Mouse (Mus musculus) left cerebral cortex, adult 2 months (tissue): ENCODE results near the gene Kmo. TPM values are rescaled to one million over a fixed set of nuclear protein-coding genes. Genes with fewer than 3 reads are reported as not detected.

Experiments used
- DNase-seq, 2 experiments: peaks; one replicate each; pipeline ENCODE4 v3.0.0; 2021 to 2022; ENCODE audit warnings: low spot score in 2 of 2, mixed read lengths in 1 of 2; ENCODE audit errors: extremely low spot score in 1 of 2
- H3K27ac ChIP-seq: fragments of 200-600 bp; 2 replicates; pipeline ENCODE4 v1.8.1; 2022
- H3K4me3 ChIP-seq: fragments of 200-600 bp; 2 replicates; pipeline ENCODE4 v1.8.1; 2022
- CTCF ChIP-seq: fragments of 200-600 bp; IDR thresholded peaks from 2 replicates; pipeline ENCODE4 v1.8.1; 2022; ENCODE audit warnings: antibody characterized with exemption, mild to moderate bottlenecking, moderate library complexity
- intact Hi-C: fragments of 180-260 bp; cut with DNase I; formaldehyde crosslinking; loops from one replicate; pipeline ENCODE4 v1.15.1; 2025
- total RNA-seq, 2 experiments: library from RNA; stranded (reverse); gene quantifications; 2 replicates each; pipeline ENCODE4 v1.2.3; 2021

The Kmo gene
- total RNA-seq, 2 experiments from 2014 or later, result 0.14 TPM; not detected in 1

DNA sequence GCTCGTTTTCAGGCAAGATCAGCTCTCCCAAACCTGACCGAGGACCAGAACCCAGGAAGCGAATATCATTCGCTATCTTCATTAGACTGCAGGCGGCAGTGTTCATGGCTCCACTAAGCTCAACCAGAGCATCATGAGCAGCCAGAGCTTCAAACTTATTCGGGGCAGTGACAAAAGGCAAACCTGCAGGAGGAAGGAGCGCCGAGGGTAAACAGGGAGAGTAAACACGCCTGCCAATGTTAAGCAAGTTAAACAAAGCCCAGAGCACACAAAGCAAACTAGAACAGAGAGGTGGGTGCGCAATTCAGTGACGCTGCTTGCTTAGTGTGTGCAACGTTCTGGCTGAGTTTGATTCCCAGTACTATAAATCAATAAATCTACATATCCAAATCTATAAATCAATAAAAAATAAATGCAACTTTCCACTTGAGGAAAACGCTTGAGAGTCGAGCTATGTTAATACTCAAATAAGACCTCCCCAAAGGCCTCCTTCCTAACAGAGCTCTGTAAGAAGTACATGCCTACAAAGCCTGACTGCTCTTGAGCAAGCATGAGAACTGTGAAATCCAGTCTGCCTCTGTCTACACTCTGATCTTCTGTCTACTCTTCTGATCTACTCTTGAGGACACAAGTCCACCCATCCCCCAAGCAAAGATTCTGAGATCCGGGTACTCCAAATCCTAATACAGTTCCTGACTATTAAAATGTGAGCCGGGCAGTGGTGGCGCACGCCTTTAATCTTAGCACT lies 12.2 kb upstream of the Kmo start:
- TF ChIP-seq CTCF, result no peak
- intact Hi-C loops, result loop anchor here (5.0 to 10.0 kb wide), 2 partner anchors 556 to 1013 kb away; no protein-coding TSS in a partner anchor
- Histone ChIP-seq H3K27ac (no peak overlapping the region), H3K4me3 (no peak overlapping the region)
- DNase-seq, result no peak

DNA sequence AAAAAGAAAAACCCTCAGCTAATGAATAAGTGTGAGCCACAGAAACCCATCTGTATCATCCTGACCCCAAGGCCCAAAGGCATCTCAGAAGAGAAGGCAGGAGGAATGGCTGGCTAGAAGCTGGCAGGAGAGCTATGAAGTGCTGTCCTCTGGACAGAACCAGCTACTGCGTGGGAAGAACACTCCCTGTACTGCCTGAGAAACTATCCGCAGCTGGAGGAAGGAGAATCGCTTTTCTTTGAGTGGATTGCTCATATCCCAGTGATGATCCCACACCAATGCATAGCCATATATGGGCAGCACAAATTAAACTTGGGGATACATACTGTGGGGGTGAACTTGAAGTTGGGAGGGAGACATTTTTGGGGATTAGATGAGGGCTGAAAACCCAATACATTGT lies 11.5 kb upstream of the Kmo start:
- DNase-seq, result no peak
- no peak overlapping the region for H3K4me3 ChIP-seq
- intact Hi-C loops, result loop anchor here (5.0 to 10.0 kb wide), 2 partner anchors 556 to 1014 kb away; no protein-coding TSS in a partner anchor
- no peak overlapping the region for H3K27ac ChIP-seq
- no peak for TF ChIP-seq CTCF

- Histone ChIP-seq H3K4me3 (no peak overlapping the region), H3K27ac (no peak overlapping the region)
- no peak for DNase-seq
- TF ChIP-seq CTCF, result no peak
- intact Hi-C loops, result no loop called here
These were observed 5.2 kb upstream of the Kmo start for GRCm38 (mm10) chr1:175614992-175615391.

- no peak for DNase-seq
- no peak overlapping the region for H3K27ac ChIP-seq
- intact Hi-C loops, result no loop called here
- no peak overlapping the region for H3K4me3 ChIP-seq
- TF ChIP-seq CTCF, result no peak
These were observed 3.5 kb downstream of the Kmo start for GRCm38 (mm10) chr1:175623656-175624055.

- Histone ChIP-seq H3K4me3 (peak within 1 kb of the TSS; percentile 98), H3K27ac (peak within 1 kb of the TSS; percentile 94)
- intact Hi-C loops, result loop anchor here (1.0 to 5.0 kb wide), 3 partner anchors 42 to 257 kb away; partner anchors contain the start of genes Chml, Exo1 and Opn3
- DNase-seq, result peak; percentile 93 to 95
- TF ChIP-seq CTCF, result no peak; the same call in 1 of the 2 replicates
These were observed 5.2 kb downstream of the Kmo start, which contains the start of gene Fh1 for GRCm38 (mm10) chr1:175625257-175625879. Fh1 (minus strand) TSS chr1:175625635.

- TF ChIP-seq CTCF, result peak; percentile 71
- Histone ChIP-seq H3K4me3 (peak overlapping the region; percentile 98), H3K27ac (peak overlapping the region; percentile 94)
- DNase-seq, result no peak
- intact Hi-C loops, result loop anchor here (1.0 to 5.0 kb wide), 4 partner anchors 41 to 297 kb away; partner anchors contain the start of genes Chml, Exo1 and Opn3
These were observed 6.0 kb downstream of the Kmo start for GRCm38 (mm10) chr1:175625990-175626692.

GRCm38 (mm10) chr1:175629248-175629647 lies 9.1 kb downstream of the Kmo start:
- DNase-seq, result no peak
- intact Hi-C loops, result loop anchor here (5.0 kb wide), 2 partner anchors 38 to 253 kb away; partner anchors contain the start of gene Exo1
- no peak for TF ChIP-seq CTCF
- Histone ChIP-seq H3K27ac (no peak overlapping the region), H3K4me3 (no peak overlapping the region)

DNA sequence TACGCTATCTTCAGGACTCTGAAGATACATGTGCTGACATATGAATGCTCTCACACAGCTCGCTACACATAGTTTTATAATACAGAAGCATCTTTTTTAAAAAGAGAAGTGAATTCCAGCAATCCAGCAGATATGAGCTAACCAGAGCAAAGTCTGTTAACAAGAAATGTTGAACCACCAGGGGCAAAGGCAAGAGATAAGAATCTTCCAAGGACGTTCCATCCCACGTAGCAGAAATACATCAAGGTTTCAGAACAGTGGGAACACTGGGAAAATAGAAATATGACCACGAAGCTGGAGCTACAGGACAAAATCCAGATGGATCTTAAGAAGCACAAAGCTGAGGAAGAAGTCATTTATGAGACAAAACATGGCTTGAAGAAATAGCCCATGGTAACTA lies 10.2 kb downstream of the Kmo start:
- DNase-seq, result no peak
- no peak overlapping the region for H3K4me3 ChIP-seq
- H3K27ac ChIP-seq, result no peak overlapping the region
- no peak for TF ChIP-seq CTCF
- intact Hi-C loops, result loop anchor here (10.0 kb wide), 1 partner anchor 1074 kb away; no protein-coding TSS in a partner anchor

- TF ChIP-seq CTCF, result no peak
- H3K4me3 ChIP-seq, result no peak overlapping the region
- no peak for DNase-seq
- intact Hi-C loops, result loop anchor here (10.0 kb wide), 1 partner anchor 1074 kb away; no protein-coding TSS in a partner anchor
- no peak overlapping the region for H3K27ac ChIP-seq
These were observed 10.9 kb downstream of the Kmo start for GRCm38 (mm10) chr1:175631080-175631479.

DNA sequence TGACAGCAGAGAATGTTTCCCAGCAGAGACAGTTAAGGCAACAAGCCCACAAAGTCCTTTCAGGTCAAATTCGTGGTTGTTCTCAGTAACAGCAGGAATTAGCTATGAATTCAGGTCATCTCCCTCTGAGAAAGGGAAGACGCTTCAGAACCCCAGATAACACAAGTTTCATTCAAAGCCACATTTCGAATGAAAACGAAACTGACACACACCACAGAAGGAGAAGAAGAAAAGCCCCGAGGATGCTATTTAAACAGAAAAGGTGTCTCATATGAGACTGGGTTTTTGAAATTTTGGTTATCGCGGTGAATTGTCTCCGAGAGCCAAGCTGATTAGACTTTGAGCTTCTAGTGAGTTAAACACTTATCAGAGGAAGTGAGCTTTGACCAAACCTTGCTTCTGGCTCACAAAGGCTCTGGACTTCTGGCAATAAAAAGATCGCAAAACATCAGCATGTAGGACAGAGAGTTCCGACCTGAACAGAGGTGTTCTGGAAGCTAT lies 11.6 kb downstream of the Kmo start:
- Histone ChIP-seq H3K4me3 (no peak overlapping the region), H3K27ac (no peak overlapping the region)
- intact Hi-C loops, result loop anchor here (10.0 kb wide), 1 partner anchor 1073 kb away; no protein-coding TSS in a partner anchor
- no peak for TF ChIP-seq CTCF
- no peak for DNase-seq

GRCm38 (mm10) chr1:175632470-175632869 lies 12.3 kb downstream of the Kmo start:
- intact Hi-C loops, result loop anchor here (10.0 kb wide), 1 partner anchor 1072 kb away; no protein-coding TSS in a partner anchor
- no peak for DNase-seq
- TF ChIP-seq CTCF, result no peak
- Histone ChIP-seq H3K27ac (no peak overlapping the region), H3K4me3 (no peak overlapping the region)
